Mouse (Mus musculus) liver, postnatal 0 days (tissue): Measurements from ENCODE around the gene Birc7. TPM values are rescaled to one million over a fixed set of nuclear protein-coding genes. Genes with fewer than 3 reads are reported as not detected.

Source experiments
- ATAC-seq: fragments of 200-750 bp; cut with Nextera tagmentation; 2 replicates; pipeline ENCODE4 v1.8.0; 2017; ENCODE audit warnings: mild to moderate bottlenecking, moderate library complexity
- DNase-seq: peaks from one replicate; pipeline ENCODE4 v3.0.0-alpha.2; 2016
- H3K27ac ChIP-seq: fragments of 300-500 bp; sonication (generic); 2 replicates; pipeline ENCODE4 v1.5.1; 2014; ENCODE audit warnings: antibody characterized with exemption, moderate library complexity, mild to moderate bottlenecking, low read depth
- H3K27me3 ChIP-seq: fragments of 300-500 bp; sonication (generic); 2 replicates; pipeline ENCODE4 v1.6.1; 2014; ENCODE audit warnings: low read length, control low read depth, mixed read lengths; ENCODE audit not compliant: insufficient read depth
- H3K36me3 ChIP-seq: fragments of 300-500 bp; sonication (generic); replicated peaks from 2 replicates; pipeline ENCODE4 v1.6.1; 2014; ENCODE audit warnings: mild to moderate bottlenecking, control low read depth, low read length, moderate library complexity, mixed read lengths; ENCODE audit not compliant: insufficient read depth
- H3K4me1 ChIP-seq: fragments of 300-500 bp; sonication (generic); 2 replicates; pipeline ENCODE4 v1.6.1; 2014; ENCODE audit warnings: antibody characterized with exemption, mild to moderate bottlenecking, control low read depth; ENCODE audit not compliant: insufficient read depth
- H3K4me2 ChIP-seq: fragments of 300-500 bp; sonication (generic); 2 replicates; pipeline ENCODE4 v1.6.1; 2014; ENCODE audit warnings: low read depth, mild to moderate bottlenecking, low read length, moderate library complexity, mixed read lengths
- H3K4me3 ChIP-seq: fragments of 300-500 bp; sonication (generic); 2 replicates; pipeline ENCODE4 v1.5.1; 2014; ENCODE audit warnings: low read depth, low read length
- H3K9ac ChIP-seq: fragments of 300-500 bp; sonication (generic); replicated peaks from 2 replicates; pipeline ENCODE4 v1.6.1; 2014; ENCODE audit warnings: mild to moderate bottlenecking, moderate library complexity
- H3K9me3 ChIP-seq: fragments of 300-500 bp; sonication (generic); 2 replicates; pipeline ENCODE4 v1.6.1; 2016; ENCODE audit warnings: mild to moderate bottlenecking, control low read depth, low read length, mixed read lengths
- CTCF ChIP-seq: sonication (generic); IDR thresholded peaks from 2 replicates; pipeline ENCODE4 v1.5.1; 2016; ENCODE audit warnings: antibody characterized with exemption, low read depth
- EP300 ChIP-seq: IDR thresholded peaks from 2 replicates; pipeline ENCODE4 v1.6.1; 2016; ENCODE audit warnings: antibody characterized with exemption, low read depth, mild to moderate bottlenecking
- WGBS: fragments of 180-500 bp; shearing (Covaris S2); extraction: QIAGEN DNeasy Blood & Tissue Kit; methylation state at CpG from one replicate; pipeline ENCODE4 v1.1.7; 2014; ENCODE audit not compliant: insufficient replicate concordance; 5-methylcytosine and 5-hydroxymethylcytosine counted together
- polyA plus RNA-seq: library from polyadenylated mRNA; unstranded; fragments of >200 nt; fragmentation: Nextera tagmentation; extraction: Ambion mirVana; gene quantifications from 2 replicates; pipeline ENCODE4 v1.2.1, GENCODE M21; 2015

Gene Birc7
- polyA plus RNA-seq, 1 experiment from 2014 or later = not detected

DNA sequence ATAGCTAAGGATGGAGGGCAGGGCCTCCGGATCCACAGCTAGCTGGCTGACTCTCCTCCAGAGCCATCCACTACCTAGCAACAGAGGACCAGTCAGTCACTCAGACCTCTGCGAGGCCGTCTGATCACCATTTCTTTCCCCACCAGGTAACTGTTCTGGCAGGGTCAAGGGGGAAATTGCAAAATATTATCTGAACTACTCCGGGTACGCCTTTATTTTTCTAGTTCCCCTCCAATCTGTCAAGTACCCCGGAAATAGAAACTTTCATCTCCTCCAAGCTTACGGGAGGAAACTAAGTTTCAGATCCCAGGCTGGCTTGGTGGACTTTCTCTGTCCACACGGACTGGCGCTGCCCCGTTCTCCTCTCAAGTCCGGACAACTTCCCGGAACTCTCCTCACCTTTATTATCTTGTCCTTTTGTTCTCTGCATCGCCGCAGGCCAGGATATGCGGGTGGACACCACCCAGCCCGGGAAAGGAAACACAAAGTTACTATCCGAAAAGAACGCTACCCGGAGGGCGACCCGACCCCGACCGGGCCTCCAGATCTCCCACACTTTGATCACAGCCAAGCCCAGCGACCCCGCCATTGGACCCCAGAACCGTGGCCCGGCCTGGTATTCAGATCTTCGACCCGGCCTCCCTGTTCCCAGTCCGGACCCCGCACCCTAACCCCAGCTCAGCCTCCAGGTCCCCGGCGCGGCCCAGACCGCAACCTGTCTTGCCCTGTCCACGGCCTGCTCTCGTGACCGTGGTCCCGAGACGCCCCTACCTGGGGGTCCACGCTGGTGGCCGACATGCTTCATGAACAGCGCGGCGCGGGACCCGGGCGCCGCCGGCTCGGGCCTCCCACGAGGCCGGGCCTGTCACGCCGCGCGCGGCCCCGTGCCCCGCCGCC, 8.7 kb upstream of the Birc7 start:
- DNase-seq (peak; percentile 59), ATAC-seq (peak; percentile 43)
- H3K27ac ChIP-seq = peak overlapping the region; percentile 91
- H3K4me2 ChIP-seq = peak overlapping the region; percentile 82
- peaks cover 22% of the 10 kb centered on the region for H3K4me1 ChIP-seq
- peak overlapping the region; percentile 99 for H3K9ac ChIP-seq
- no peaks in the 10 kb centered on the region for H3K9me3 ChIP-seq
- TF ChIP-seq EP300 (no peak), CTCF (no peak)
- under 1% methylated on average over 58 of the region's 61 CpGs for WGBS
- peak overlapping the region; percentile 98 for H3K4me3 ChIP-seq
- peaks cover 29% of the 10 kb centered on the region for H3K36me3 ChIP-seq
- H3K27me3 ChIP-seq = no peaks in the 10 kb centered on the region

DNA sequence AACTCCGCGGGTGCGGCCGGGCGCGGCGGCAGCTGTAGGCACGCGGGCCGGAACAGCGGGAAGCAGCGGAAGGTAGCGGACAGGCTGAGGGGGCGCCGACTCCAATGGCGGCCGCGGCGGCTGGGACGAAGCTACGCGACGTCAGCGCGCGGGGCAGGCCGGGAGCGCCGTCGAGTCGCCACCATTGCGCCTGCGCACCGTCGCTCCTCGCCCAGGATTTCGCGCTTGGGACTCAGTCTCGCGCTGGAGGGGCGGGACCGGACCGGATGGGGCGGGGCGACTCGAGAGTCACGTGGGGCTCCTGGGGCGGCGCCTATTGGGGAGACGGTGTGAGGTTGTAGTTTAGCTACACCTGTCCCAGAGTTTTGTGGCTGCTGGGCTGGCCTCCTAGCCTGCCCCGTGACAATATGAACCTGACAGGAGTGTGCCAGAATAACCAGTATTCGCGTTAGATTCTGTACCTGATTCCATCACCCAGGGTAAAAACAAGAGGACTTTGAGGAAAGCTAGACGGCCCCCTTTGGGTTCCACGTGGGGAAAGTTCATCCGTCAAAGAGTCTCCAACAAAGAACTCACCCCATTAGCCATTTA, 7.9 kb upstream of the Birc7 start, which contains the start of gene Ythdf1:
TSS of gene Ythdf1 (minus strand) at position 140 of the 591 bp plus-strand sequence.
- Histone ChIP-seq H3K27ac (peak within 1 kb of the TSS; percentile 91), H3K4me1 (peaks cover 17% of the 10 kb centered on the region), H3K9ac (peak within 1 kb of the TSS; percentile 99), H3K36me3 (peaks cover 24% of the 10 kb centered on the region), H3K4me2 (peak within 1 kb of the TSS; percentile 82), H3K4me3 (peak within 1 kb of the TSS; percentile 98), H3K9me3 (no peaks in the 10 kb centered on the region), H3K27me3 (no peaks in the 10 kb centered on the region)
- 1% methylated on average over 54 of the region's 56 CpGs for WGBS
- peak; percentile 99 for DNase-seq
- peak; percentile 97 for ATAC-seq
- no peak for TF ChIP-seq EP300
- TF ChIP-seq CTCF = no peak

DNA sequence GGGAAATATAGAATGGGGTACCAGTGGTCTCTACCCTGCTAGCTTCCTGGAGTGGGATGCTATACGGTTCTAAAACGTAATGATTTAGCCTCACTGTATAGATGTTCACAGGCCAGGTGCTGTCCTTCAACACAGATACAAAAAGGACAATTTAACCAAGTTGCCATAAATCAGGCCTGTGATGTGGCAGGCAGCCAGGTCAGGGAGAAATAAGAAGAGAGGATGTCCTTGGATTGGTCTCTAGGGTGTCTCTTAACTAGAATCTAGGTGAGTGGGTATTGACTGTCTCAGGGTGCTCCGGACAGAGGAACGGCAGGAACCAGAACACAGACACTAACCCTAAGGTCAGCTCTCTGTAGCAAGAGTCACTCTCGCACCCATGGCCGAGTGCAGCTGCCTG, 6.1 kb upstream of the Birc7 start:
- H3K4me2 ChIP-seq = no peak overlapping the region
- no peaks in the 10 kb centered on the region for H3K27me3 ChIP-seq
- peaks cover 11% of the 10 kb centered on the region for H3K36me3 ChIP-seq
- 74% methylated on average over 6 of the region's 6 CpGs for WGBS
- H3K27ac ChIP-seq = no peak overlapping the region
- no peak for TF ChIP-seq CTCF
- H3K4me1 ChIP-seq = peaks cover 14% of the 10 kb centered on the region
- no peak overlapping the region for H3K9ac ChIP-seq
- H3K4me3 ChIP-seq = no peak overlapping the region
- ATAC-seq = no peak
- DNase-seq = no peak
- no peaks in the 10 kb centered on the region for H3K9me3 ChIP-seq

DNA sequence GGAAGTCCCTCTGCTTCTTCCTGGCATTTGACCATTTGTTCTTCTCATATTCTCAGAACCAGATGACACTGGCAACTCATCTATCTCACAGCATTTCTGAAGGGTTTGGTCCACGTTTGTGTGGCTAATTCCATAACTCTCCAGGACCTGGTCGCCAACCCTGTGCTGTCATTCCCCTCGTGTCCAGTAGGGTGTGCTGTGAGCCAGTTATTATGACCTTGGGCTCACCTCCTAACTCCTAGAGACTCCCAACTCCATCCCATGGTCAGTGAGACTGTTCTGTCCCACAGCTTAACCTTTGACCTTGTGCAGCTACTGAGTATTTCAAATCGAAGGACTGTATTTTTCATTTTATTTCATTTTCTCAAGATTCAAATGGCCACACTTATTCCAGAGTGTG, 3.6 kb upstream of the Birc7 start:
- H3K27ac ChIP-seq = no peak overlapping the region
- DNase-seq (peak; percentile 81), ATAC-seq (no peak)
- 4% methylated on average over 4 of the region's 4 CpGs for WGBS
- H3K4me1 ChIP-seq = peaks cover 5% of the 10 kb centered on the region
- no peaks in the 10 kb centered on the region for H3K36me3 ChIP-seq
- H3K27me3 ChIP-seq = no peaks in the 10 kb centered on the region
- no peaks in the 10 kb centered on the region for H3K9me3 ChIP-seq
- H3K9ac ChIP-seq = no peak overlapping the region
- no peak overlapping the region for H3K4me3 ChIP-seq
- H3K4me2 ChIP-seq = no peak overlapping the region
- TF ChIP-seq CTCF (peak; percentile 95), EP300 (no peak)

DNA sequence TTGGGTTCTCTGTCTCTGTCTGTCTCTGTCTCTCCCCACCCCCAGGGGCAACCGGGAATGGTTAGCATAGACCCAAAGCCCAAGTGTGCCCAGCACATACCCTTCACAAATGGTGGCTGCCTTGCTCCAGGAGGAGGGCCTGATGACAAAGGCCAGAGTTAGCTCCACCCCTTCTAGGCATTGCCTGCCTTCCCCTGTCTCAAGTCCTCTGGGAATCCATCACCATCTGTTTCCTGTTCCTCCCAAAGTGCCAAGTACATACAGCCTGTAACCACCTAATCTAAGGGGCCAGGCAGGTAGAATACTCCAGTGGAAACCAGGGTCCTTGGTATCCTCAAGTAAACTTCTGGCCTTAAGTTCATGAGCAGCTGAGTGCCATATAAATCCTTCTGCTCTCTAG, 3.6 kb downstream of the Birc7 start:
- WGBS = 52% methylated on average over 1 of the region's 1 CpGs
- no peak for DNase-seq
- Histone ChIP-seq H3K27me3 (0 out of 2 replicates have a peak, but pooled peaks cover 3% of the 10 kb centered on the region), H3K4me2 (no peak overlapping the region), H3K27ac (no peak overlapping the region), H3K4me1 (no peaks in the 10 kb centered on the region), H3K36me3 (no peaks in the 10 kb centered on the region), H3K9me3 (no peaks in the 10 kb centered on the region), H3K9ac (no peak overlapping the region), H3K4me3 (no peak overlapping the region)
- no peak for ATAC-seq
- TF ChIP-seq CTCF (no peak), EP300 (no peak)

DNA sequence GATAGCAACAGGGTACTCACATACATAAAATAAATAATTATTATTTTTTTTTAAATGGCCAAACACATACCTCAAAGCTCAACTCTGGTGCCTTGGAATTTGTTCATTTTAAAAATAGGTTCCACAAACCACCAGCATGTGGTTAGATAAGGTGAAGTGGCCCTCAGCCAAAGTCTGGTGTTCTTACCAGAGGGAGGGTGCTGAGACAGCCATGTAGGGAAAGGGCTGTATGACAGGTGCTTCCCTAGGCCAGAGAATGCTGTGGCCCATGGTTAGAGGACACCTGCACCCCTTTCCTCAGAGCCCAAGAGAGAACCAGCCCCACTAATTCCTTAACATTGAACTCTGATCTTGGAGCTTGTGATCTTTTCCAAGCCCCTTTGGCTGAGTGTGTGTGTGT, 11.4 kb downstream of the Birc7 start:
- DNase-seq = no peak
- Histone ChIP-seq H3K4me1 (no peaks in the 10 kb centered on the region), H3K36me3 (no peaks in the 10 kb centered on the region), H3K4me2 (no peak overlapping the region), H3K4me3 (no peak overlapping the region), H3K9me3 (no peaks in the 10 kb centered on the region), H3K9ac (no peak overlapping the region), H3K27ac (no peak overlapping the region), H3K27me3 (no peaks in the 10 kb centered on the region)
- no peak for ATAC-seq
- TF ChIP-seq CTCF (no peak), EP300 (no peak)
